Mouse (Mus musculus) erythroblast, embryonic 14.5 days (primary cell): ENCODE data around the gene Aldh8a1.

ENCODE experiments used
- GATA1 ChIP-seq: IDR thresholded peaks from 2 replicates; pipeline ENCODE4 v1.6.1; 2012; ENCODE audit warnings: low read length, inconsistent platforms, mixed read lengths
- TAL1 ChIP-seq: IDR thresholded peaks from 3 replicates; pipeline ENCODE4 v1.6.1; 2012; ENCODE audit warnings: low read length, inconsistent platforms, mixed read lengths

- TF ChIP-seq TAL1 (no peak), GATA1 (no peak)
These were observed 49.4 kb upstream of the Aldh8a1 start for GRCm38 (mm10) chr10:21327605-21328135.
